Mouse (Mus musculus) spleen, adult 18-20 months (tissue): Measurements from ENCODE around the gene Gm10382.
"Not testable (repeated sequence)": the region's sequence is repeated elsewhere in the genome, so short reads cannot be mapped to it uniquely, and the experiment has no call there.

Experiments used
- DNase-seq, 2 experiments: peaks; one replicate each; pipeline ENCODE4 v3.0.0; 2022; ENCODE audit warnings: mixed read lengths in 2 of 2

Gm10382 gene

GRCm38 (mm10) chr5:125370950-125371693 lies 18.0 kb upstream of the Gm10382 start:
- no peak for DNase-seq

- no peak for DNase-seq
These were observed 17.1 kb upstream of the Gm10382 start for GRCm38 (mm10) chr5:125372027-125372426.

- DNase-seq = no peak
These were observed 13.3 kb upstream of the Gm10382 start for GRCm38 (mm10) chr5:125375871-125376270.

- no peak for DNase-seq
These were observed 11.9 kb upstream of the Gm10382 start for GRCm38 (mm10) chr5:125377214-125377613.

GRCm38 (mm10) chr5:125378919-125379318 lies 10.2 kb upstream of the Gm10382 start:
- no peak for DNase-seq

- DNase-seq = no peak
These were observed 7.0 kb upstream of the Gm10382 start for GRCm38 (mm10) chr5:125381954-125382672.

- DNase-seq = peak in 1 of 2 experiments; percentile 49
These were observed 6.2 kb upstream of the Gm10382 start for GRCm38 (mm10) chr5:125382673-125383558.

- DNase-seq = no peak
These were observed 5.3 kb upstream of the Gm10382 start for GRCm38 (mm10) chr5:125383637-125384420.

GRCm38 (mm10) chr5:125384512-125385214 lies 4.5 kb upstream of the Gm10382 start:
- no peak for DNase-seq

GRCm38 (mm10) chr5:125385215-125385940 lies 3.7 kb upstream of the Gm10382 start:
- no peak for DNase-seq

GRCm38 (mm10) chr5:125387295-125387694 lies 1.8 kb upstream of the Gm10382 start:
- not testable (repeated sequence) for DNase-seq

GRCm38 (mm10) chr5:125388358-125389092 lies 597 bp upstream of the Gm10382 start:
- DNase-seq = no peak

GRCm38 (mm10) chr5:125389579-125390441 lies 688 bp downstream of the Gm10382 start, which contains the start of gene Ubc:
Ubc (minus strand) TSS chr5:125390202.
- DNase-seq = peak; percentile 75 to 79

GRCm38 (mm10) chr5:125390906-125391477 lies 1.9 kb downstream of the Gm10382 start:
- no peak for DNase-seq

GRCm38 (mm10) chr5:125391609-125392008 lies 2.5 kb downstream of the Gm10382 start:
- DNase-seq = peak in 1 of 2 experiments; percentile 29

GRCm38 (mm10) chr5:125392176-125392575 lies 3.1 kb downstream of the Gm10382 start:
- not testable (repeated sequence) for DNase-seq

GRCm38 (mm10) chr5:125392618-125392976 lies 3.5 kb downstream of the Gm10382 start:
- DNase-seq = no peak

- DNase-seq = peak; percentile 91 to 95
These were observed 4.0 kb downstream of the Gm10382 start for GRCm38 (mm10) chr5:125392977-125393621.
